Mouse (Mus musculus): ENCODE measurements around the gene Cmip.

GRCm38 (mm10) chr8:117280488-117280887, 23.6 kb downstream of the Cmip start:
- TF ChIP-seq POLR2A (IDR thresholded peaks at IDR 0.05; ENCODE audit: low read depth, low read length): no peak
- no peak for TF ChIP-seq CTCF (conservative IDR thresholded peaks at IDR 0.05; ENCODE audit: insufficient read depth, insufficient read length, low read depth, low read length)
